Mouse (Mus musculus) heart, adult 2 months (tissue): Measurements from ENCODE around the gene Zbtb12. TPM values are rescaled to one million over a fixed set of nuclear protein-coding genes. Genes with fewer than 3 reads are reported as not detected.

ENCODE experiments used
- DNase-seq, 2 experiments: peaks; one replicate each; pipeline ENCODE4 v3.0.0; 2021
- H3K27ac ChIP-seq: fragments of 200-600 bp; 2 replicates; pipeline ENCODE4 v1.8.1; 2022
- H3K27me3 ChIP-seq: fragments of 200-500 bp; 2 replicates; pipeline ENCODE4 v1.6.1; 2012; ENCODE audit warnings: mild to moderate bottlenecking, low read length, inconsistent platforms, mixed read lengths; ENCODE audit not compliant: control insufficient read depth, insufficient read depth
- H3K36me3 ChIP-seq: fragments of 200-500 bp; 2 replicates; pipeline ENCODE4 v1.6.1; 2012; ENCODE audit warnings: low read length, inconsistent platforms; ENCODE audit not compliant: control insufficient read depth, insufficient read depth
- H3K4me1 ChIP-seq: fragments of 200-500 bp; 2 replicates; pipeline ENCODE4 v1.6.1; 2011; ENCODE audit warnings: low read length; ENCODE audit not compliant: control insufficient read depth, insufficient read depth
- H3K4me3 ChIP-seq: fragments of 200-600 bp; 2 replicates; pipeline ENCODE4 v1.8.1; 2022
- H3K79me2 ChIP-seq: fragments of 200-500 bp; replicated peaks from 2 replicates; pipeline ENCODE4 v1.6.1; 2012; ENCODE audit warnings: mild to moderate bottlenecking, inconsistent platforms, low read length, moderate library complexity, mixed read lengths; ENCODE audit not compliant: control insufficient read depth, insufficient read depth
- H3K9ac ChIP-seq: fragments of 200-500 bp; 2 replicates; pipeline ENCODE4 v1.6.1; 2012; ENCODE audit warnings: low read depth, mild to moderate bottlenecking, control low read depth, inconsistent platforms, low read length, mixed read lengths
- CTCF ChIP-seq: fragments of 200-600 bp; IDR thresholded peaks from 2 replicates; pipeline ENCODE4 v1.8.1; 2022; ENCODE audit warnings: antibody characterized with exemption, mild to moderate bottlenecking, moderate library complexity
- EP300 ChIP-seq: fragments of 200-500 bp; IDR thresholded peaks from 2 replicates; pipeline ENCODE4 v1.6.1; 2011; ENCODE audit warnings: low read depth, low read length, control low read depth; ENCODE audit not compliant: insufficient read depth
- POLR2A ChIP-seq: fragments of 200-500 bp; IDR thresholded peaks from 2 replicates; pipeline ENCODE4 v1.6.1; 2011; ENCODE audit warnings: mild to moderate bottlenecking, low read depth, low read length, control low read depth; ENCODE audit not compliant: insufficient read depth
- WGBS: fragments of 180-500 bp; shearing (Covaris S2); methylation state at CpG from one replicate; pipeline ENCODE4 v1.1.7; 2018; 5-methylcytosine and 5-hydroxymethylcytosine counted together
- intact Hi-C: fragments of 180-260 bp; cut with DNase I; formaldehyde crosslinking; loops from one replicate; pipeline ENCODE4 v1.15.1; 2025
- polyA plus RNA-seq: library from polyadenylated mRNA; depleted of rRNA; stranded (reverse); fragments of >200 nt; gene quantifications from 2 replicates; pipeline ENCODE4 v1.2.3, GENCODE M21; 2012
- total RNA-seq, 2 experiments: library from RNA; stranded (reverse); gene quantifications; 2 replicates each; pipeline ENCODE4 v1.2.3; 2021

Gene Zbtb12
- total and polyA plus RNA-seq, 3 experiments, result 7.9 to 10.0 (median 9.0) TPM

DNA sequence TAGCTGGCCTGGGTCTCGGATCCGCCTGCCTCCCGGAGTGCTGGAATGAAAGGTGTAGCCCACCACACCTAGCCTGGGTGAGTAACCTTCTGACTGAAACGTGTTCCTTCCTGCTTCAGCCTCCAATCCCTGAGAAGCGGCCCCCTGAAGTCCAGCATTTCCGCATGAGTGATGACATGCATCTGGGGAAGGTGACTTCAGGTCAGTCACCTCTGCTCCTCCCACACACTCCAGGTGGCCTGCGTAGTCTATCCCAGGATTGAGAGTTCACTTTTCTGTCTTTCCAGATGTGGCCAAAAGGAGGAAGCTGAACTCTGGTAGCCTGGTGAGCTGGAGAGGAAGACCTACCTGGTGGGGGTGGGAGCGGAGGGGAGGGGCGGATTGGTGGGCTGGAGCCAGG lies 23.6 kb downstream of the Zbtb12 start:
- TF ChIP-seq POLR2A, result no peak
- TF ChIP-seq CTCF, result no peak
- no peak for TF ChIP-seq EP300
- Histone ChIP-seq H3K9ac (no peak overlapping the region), H3K27me3 (no peaks in the 10 kb centered on the region), H3K4me3 (no peak overlapping the region), H3K27ac (no peak overlapping the region), H3K36me3 (no peaks in the 10 kb centered on the region), H3K79me2 (no peaks in the 10 kb centered on the region), H3K4me1 (no peaks in the 10 kb centered on the region)
- intact Hi-C loops, result no loop called here
- WGBS, result 92% methylated on average over 9 of the region's 9 CpGs
- DNase-seq, result no peak

- H3K36me3 ChIP-seq, result no peaks in the 10 kb centered on the region
- H3K27ac ChIP-seq, result no peak overlapping the region
Measured at GRCm38 (mm10) chr17:34910982-34911381, 31.7 kb downstream of the Zbtb12 start.

DNA sequence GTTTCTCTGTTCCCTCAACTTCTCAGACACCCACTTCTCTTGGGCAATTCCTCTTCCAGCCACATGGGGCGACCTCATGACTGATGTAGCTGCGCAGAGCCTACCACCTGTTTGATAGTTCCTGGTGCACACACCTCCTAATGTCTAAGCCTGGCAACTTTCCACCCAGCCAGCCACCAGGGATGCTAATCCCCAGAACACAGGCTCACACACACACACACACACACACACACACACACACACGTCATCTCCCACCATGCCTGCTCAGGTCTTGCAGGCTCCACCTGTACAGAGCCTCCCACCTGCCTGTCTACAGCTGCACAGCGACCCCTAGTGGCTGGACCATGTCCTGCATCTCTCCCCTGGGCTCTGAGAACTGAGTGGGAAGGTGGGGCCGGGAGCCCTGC lies 32.7 kb downstream of the Zbtb12 start:
- Histone ChIP-seq H3K79me2 (no peaks in the 10 kb centered on the region), H3K27ac (no peak overlapping the region), H3K27me3 (no peaks in the 10 kb centered on the region), H3K9ac (no peak overlapping the region), H3K4me3 (no peak overlapping the region), H3K4me1 (no peaks in the 10 kb centered on the region), H3K36me3 (no peaks in the 10 kb centered on the region)
- intact Hi-C loops, result loop anchor here (1.0 kb wide), 1 partner anchor 56 kb away; no protein-coding TSS in a partner anchor
- WGBS, result 56% methylated on average over 5 of the region's 5 CpGs
- peak; percentile 87 for TF ChIP-seq CTCF
- TF ChIP-seq POLR2A, result no peak
- peak; percentile 78; the same call in 1 of the 2 replicates for TF ChIP-seq EP300
- DNase-seq, result peak; percentile 74 to 84

More at GRCm38 (mm10) chr17:34910982-34911381, 31.7 kb downstream of the Zbtb12 start:
- intact Hi-C loops, result no loop called here
- H3K79me2 ChIP-seq, result no peaks in the 10 kb centered on the region
- TF ChIP-seq EP300, result no peak
- no peak for TF ChIP-seq POLR2A
- TF ChIP-seq CTCF, result no peak
- no peak overlapping the region for H3K4me3 ChIP-seq
- H3K9ac ChIP-seq, result no peak overlapping the region
- H3K4me1 ChIP-seq, result no peaks in the 10 kb centered on the region
- H3K27me3 ChIP-seq, result no peaks in the 10 kb centered on the region
- no peak for DNase-seq
- 83% methylated on average over 10 of the region's 10 CpGs for WGBS

GRCm38 (mm10) chr17:34913930-34914665 lies 34.8 kb downstream of the Zbtb12 start, which contains the start of gene Slc44a4:
Gene Slc44a4 (plus strand): TSS chr17:34914466.
- intact Hi-C loops, result no loop called here
- TF ChIP-seq EP300 (no peak), CTCF (no peak), POLR2A (no peak)
- DNase-seq, result no peak
- Histone ChIP-seq H3K4me3 (no peak within 1 kb of the TSS), H3K9ac (no peak within 1 kb of the TSS), H3K27me3 (no peaks in the 10 kb centered on the region), H3K36me3 (no peaks in the 10 kb centered on the region), H3K79me2 (no peaks in the 10 kb centered on the region), H3K4me1 (no peaks in the 10 kb centered on the region), H3K27ac (no peak within 1 kb of the TSS)
- 51% methylated on average over 18 of the region's 18 CpGs for WGBS

DNA sequence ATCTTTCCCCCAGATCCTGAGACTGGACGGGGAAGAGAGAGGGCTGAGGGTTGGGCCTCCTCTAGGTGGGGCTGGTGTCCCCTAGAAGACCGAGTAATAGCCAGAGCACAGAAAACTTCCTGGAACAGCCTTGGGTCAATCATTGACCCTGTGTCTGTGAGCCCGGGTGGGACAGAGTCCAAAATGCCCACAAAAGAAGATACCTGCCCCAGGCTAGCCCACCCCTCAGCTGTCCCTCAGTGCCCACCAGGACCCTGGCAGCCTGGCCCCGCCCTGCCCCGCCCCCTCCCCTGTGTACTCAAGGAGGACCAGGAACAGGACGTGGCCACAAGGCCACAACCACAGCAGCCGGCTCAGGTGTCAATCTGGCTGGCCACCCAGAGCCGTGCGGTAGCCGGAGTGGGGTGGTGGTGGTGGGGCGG lies 36.1 kb downstream of the Zbtb12 start:
- no peaks in the 10 kb centered on the region for H3K36me3 ChIP-seq
- 34% methylated on average over 11 of the region's 11 CpGs for WGBS
- no peaks in the 10 kb centered on the region for H3K27me3 ChIP-seq
- no peak overlapping the region for H3K9ac ChIP-seq
- TF ChIP-seq CTCF (peak; percentile 51), POLR2A (no peak)
- DNase-seq, result peak in 1 of 2 experiments; percentile 18
- no peaks in the 10 kb centered on the region for H3K79me2 ChIP-seq
- no peak overlapping the region for H3K27ac ChIP-seq
- no peak overlapping the region for H3K4me3 ChIP-seq
- H3K4me1 ChIP-seq, result no peaks in the 10 kb centered on the region
- intact Hi-C loops, result no loop called here

- no peak overlapping the region for H3K27ac ChIP-seq
- no peaks in the 10 kb centered on the region for H3K36me3 ChIP-seq
- no peak for DNase-seq
- H3K9ac ChIP-seq, result no peak overlapping the region
- H3K27me3 ChIP-seq, result no peaks in the 10 kb centered on the region
- H3K4me1 ChIP-seq, result no peaks in the 10 kb centered on the region
- WGBS, result 87% methylated on average over 5 of the region's 5 CpGs
- no peak overlapping the region for H3K4me3 ChIP-seq
- TF ChIP-seq CTCF (no peak), EP300 (no peak)
- intact Hi-C loops, result no loop called here
- H3K79me2 ChIP-seq, result no peaks in the 10 kb centered on the region
Measured at GRCm38 (mm10) chr17:34916316-34916715, 37.0 kb downstream of the Zbtb12 start.
